Mouse (Mus musculus): ENCODE measurements around the gene Oas1e. TPM values are rescaled to one million over a fixed set of nuclear protein-coding genes. Genes with fewer than 3 reads are reported as not detected.

Oas1e gene
- total RNA-seq (2023): 1 to 10 TPM in 1 of 2 experiments, under 1 TPM in 1; 0.98 to 2.1 TPM

GRCm38 (mm10) chr5:120795480-120796034, at the start of gene Oas1e:
Oas1e (minus strand) TSS chr5:120795530.

GRCm38 (mm10) chr5:120811951-120812819, 16.9 kb upstream of the Oas1e start, which contains the start of gene Oas1c:
Oas1c (minus strand) TSS chr5:120812514.

GRCm38 (mm10) chr5:120777478-120777877, 17.9 kb downstream of the Oas1e start, which contains the start of gene Oas3:
Oas3 (minus strand) TSS chr5:120777661.

GRCm38 (mm10) chr5:120749688-120750087, 45.6 kb downstream of the Oas1e start, which contains the start of gene Oas2:
Oas2 (minus strand) TSS chr5:120749853.

Other genes with a start within 250 kb of the Oas1e start
- gene Tpcn1, start 206.9 kb downstream of the Oas1e start, total RNA-seq (2023): 10 to 100 TPM; 44.3 to 46.9 TPM
- gene Iqcd, start 206.5 kb downstream of the Oas1e start, total RNA-seq (2023): not detected
- gene Rita1, start 182.9 kb downstream of the Oas1e start, total RNA-seq (2023): 1 to 10 TPM; 5.8 to 6.0 TPM
- gene Ddx54, start 182.8 kb downstream of the Oas1e start, total RNA-seq (2023): 100 to 1,000 TPM; 170 to 180 TPM
- not detected for gene Cfap73, start 161.3 kb downstream of the Oas1e start, total RNA-seq (2023)
- 10 to 100 TPM; 49.7 to 54.9 TPM for gene Rasal1, start 146.7 kb downstream of the Oas1e start, total RNA-seq (2023)
- 100 to 1,000 TPM; 260 to 264 TPM for gene Dtx1, start 83.6 kb downstream of the Oas1e start, total RNA-seq (2023)
- gene Oas2, start 45.7 kb downstream of the Oas1e start, total RNA-seq (2023): 1 to 10 TPM; 5.0 to 9.7 TPM
- gene Oas3, start 17.9 kb downstream of the Oas1e start, total RNA-seq (2023): 1 to 10 TPM; 1.7 to 5.0 TPM
- gene Oas1c, start 17.0 kb upstream of the Oas1e start, total RNA-seq (2023): 10 to 100 TPM; 12.0 to 17.8 TPM
- gene Oas1f, start 51.8 kb upstream of the Oas1e start, total RNA-seq (2023): not detected
- gene Oas1h, start 65.9 kb upstream of the Oas1e start, total RNA-seq (2023): not detected
- gene Oas1g, start 92.1 kb upstream of the Oas1e start, total RNA-seq (2023): not detected
- gene Oas1a, start 112.0 kb upstream of the Oas1e start, total RNA-seq (2023): 1 to 10 TPM; 2.7 to 3.8 TPM
- not detected for gene Oas1d, start 119.0 kb upstream of the Oas1e start, total RNA-seq (2023)
- not detected for gene Rph3a, start 214.6 kb upstream of the Oas1e start, total RNA-seq (2023)

Data from B cell, adult 67 days (primary cell).